Mouse (Mus musculus) ovary, adult 18-20 months (tissue): Measurements from ENCODE around the gene Gm7544.
"Not testable (repeated sequence)": the region's sequence is repeated elsewhere in the genome, so short reads cannot be mapped to it uniquely, and the experiment has no call there.

Source experiments
- DNase-seq: peaks from one replicate; pipeline ENCODE4 v3.0.0; 2022; ENCODE audit warnings: low spot score, mixed read lengths

The Gm7544 gene

DNA sequence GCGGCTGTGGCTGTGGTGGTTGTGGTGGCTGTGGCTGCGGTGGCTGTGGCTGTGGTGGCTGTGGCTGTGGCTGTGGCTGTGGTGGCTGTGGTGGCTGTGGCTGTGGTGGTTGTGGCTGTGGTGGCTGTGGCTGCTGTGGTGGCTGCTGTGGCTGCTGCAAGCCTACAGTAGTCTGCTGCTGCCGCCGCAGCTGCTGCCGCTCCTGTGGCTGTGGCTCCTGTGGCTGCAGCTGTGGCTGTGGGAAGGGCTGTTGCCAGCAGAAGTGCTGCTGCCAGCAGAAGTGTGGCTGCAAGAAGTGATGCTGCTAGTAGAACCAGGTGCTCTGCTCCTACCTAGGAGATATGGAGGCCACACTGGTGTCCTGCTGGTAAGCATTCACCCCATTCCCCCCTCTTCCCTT lies 42.4 kb downstream of the Gm7544 start:
- not testable (repeated sequence) for DNase-seq

DNA sequence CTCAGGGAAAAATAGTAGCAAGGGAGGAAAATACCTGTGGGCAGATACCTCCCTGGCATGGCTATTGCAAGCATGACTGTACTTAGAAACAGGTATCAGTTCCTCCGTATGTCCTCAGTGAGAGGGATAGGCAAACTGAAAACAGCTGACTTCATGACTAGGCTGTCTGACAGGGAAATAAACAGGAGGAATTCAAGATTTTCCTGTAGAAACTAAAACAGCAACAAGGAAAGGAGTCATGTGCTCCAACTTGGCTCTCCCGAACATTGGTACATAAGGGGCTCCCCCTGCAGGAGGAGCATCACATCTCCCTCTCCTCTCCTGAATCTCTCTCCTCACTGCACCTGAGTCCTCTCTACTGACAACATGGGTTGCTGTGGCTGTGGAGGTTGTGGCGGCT lies 42.8 kb downstream of the Gm7544 start, which contains the start of gene A030005L19Rik:
Gene A030005L19Rik, plus strand, starts transcription at position 301 of the 400 bp plus-strand sequence.
- DNase-seq: no peak

DNA sequence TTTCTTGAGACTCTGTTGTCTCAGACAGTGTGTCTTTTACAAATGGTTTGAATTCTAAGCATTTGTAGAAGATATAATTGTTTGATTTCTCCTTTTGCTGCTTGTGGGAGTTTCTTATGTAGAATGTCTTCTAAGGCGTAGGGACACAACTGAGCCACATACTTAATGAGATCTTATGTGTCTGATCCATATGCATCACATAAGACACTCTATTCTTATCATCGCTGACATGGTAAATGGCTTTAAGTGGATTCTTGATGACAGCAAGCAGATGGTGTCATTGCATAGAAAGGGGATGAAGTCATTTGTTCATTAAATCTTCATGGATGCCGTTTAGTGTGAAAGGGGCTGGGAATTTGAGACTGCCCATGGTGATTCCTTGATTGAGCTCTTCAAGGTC lies 49.9 kb downstream of the Gm7544 start:
- no peak for DNase-seq
